Mouse (Mus musculus) MEL (cell line): ENCODE results near the gene Nfix. TPM values are rescaled to one million over a fixed set of nuclear protein-coding genes. Genes with fewer than 3 reads are reported as not detected.

Experiments
- DNase-seq: peaks from one replicate; pipeline ENCODE4 v3.0.0; 2011; ENCODE audit warnings: low read depth, low spot score
- H3K27ac ChIP-seq: 2 replicates; pipeline ENCODE4 v1.5.1; 2012; ENCODE audit warnings: low read depth, mild to moderate bottlenecking, control low read depth, low read length, moderate library complexity; ENCODE audit not compliant: control insufficient read depth
- H3K27me3 ChIP-seq, 2 experiments: fragments of 150-350 bp in 1 of 2; sonication (generic) in 1 of 2; 2 replicates each; pipeline ENCODE4 v1.6.1; 2012; ENCODE audit warnings: low read length in 2 of 2, mild to moderate bottlenecking in 2 of 2, improper control_type of control experiment in 1 of 2, moderate library complexity in 1 of 2; ENCODE audit not compliant: insufficient read depth in 2 of 2, control insufficient read depth in 1 of 2
- H3K36me3 ChIP-seq, 2 experiments: 2 replicates each; pipeline ENCODE4 v1.6.1; 2012 to 2014; ENCODE audit warnings: low read length in 2 of 2, improper control_type of control experiment in 1 of 2, inconsistent platforms in 1 of 2, mild to moderate bottlenecking in 1 of 2; ENCODE audit not compliant: insufficient read depth in 2 of 2, control insufficient read depth in 1 of 2
- H3K4me1 ChIP-seq, 2 experiments: fragments of 150-350 bp in 1 of 2; sonication (generic) in 1 of 2; 2 replicates each; pipeline ENCODE4 v1.6.1; 2012; ENCODE audit warnings: low read length in 2 of 2, improper control_type of control experiment in 1 of 2, mild to moderate bottlenecking in 1 of 2; ENCODE audit not compliant: insufficient read depth in 2 of 2, control insufficient read depth in 1 of 2
- H3K4me3 ChIP-seq, 2 experiments: fragments of 150-350 bp in 1 of 2; sonication (generic) in 1 of 2; 2 replicates each; pipeline ENCODE4 v1.5.1; 2012; ENCODE audit warnings: low read depth in 2 of 2, low read length in 2 of 2, mild to moderate bottlenecking in 2 of 2, moderate library complexity in 2 of 2, control low read depth in 1 of 2, improper control_type of control experiment in 1 of 2; ENCODE audit not compliant: control insufficient read depth in 1 of 2, insufficient read depth in 1 of 2
- H3K79me2 ChIP-seq: 2 replicates; pipeline ENCODE4 v1.6.1; 2012; ENCODE audit warnings: mild to moderate bottlenecking, low read length, moderate library complexity; ENCODE audit not compliant: control insufficient read depth, poor library complexity, insufficient read depth
- H3K9ac ChIP-seq: 2 replicates; pipeline ENCODE4 v1.6.1; 2012; ENCODE audit warnings: low read depth, mild to moderate bottlenecking, control low read depth, low read length, moderate library complexity; ENCODE audit not compliant: control insufficient read depth, poor library complexity, severe bottlenecking
- H3K9me3 ChIP-seq: fragments of 150-350 bp; sonication (generic); replicated peaks from 2 replicates; pipeline ENCODE4 v1.6.1; 2012; ENCODE audit warnings: mild to moderate bottlenecking, low read length, improper control_type of control experiment, moderate library complexity; ENCODE audit not compliant: insufficient read depth
- CHD1 ChIP-seq: IDR thresholded peaks from 2 replicates; pipeline ENCODE4 v1.6.1; 2012; ENCODE audit warnings: low read depth, mild to moderate bottlenecking, inconsistent platforms, low read length, improper control_type of control experiment
- CHD2 ChIP-seq: IDR thresholded peaks from 2 replicates; pipeline ENCODE4 v1.6.1; 2011; ENCODE audit warnings: low read length, improper control_type of control experiment
- CTCF ChIP-seq, 3 experiments: IDR thresholded peaks in 2 of 3; conservative IDR thresholded peaks in 1 of 3; 2 replicates each; pipeline ENCODE4 v1.5.1; 2011 to 2012; ENCODE audit warnings: low read length in 3 of 3, low read depth in 2 of 3, mild to moderate bottlenecking in 2 of 3, improper control_type of control experiment in 1 of 3, inconsistent platforms in 1 of 3, mixed read lengths in 1 of 3, moderate library complexity in 1 of 3; ENCODE audit not compliant: control insufficient read depth in 1 of 3, insufficient read depth in 1 of 3, poor library complexity in 1 of 3, severe bottlenecking in 1 of 3
- E2F4 ChIP-seq: IDR thresholded peaks from 2 replicates; pipeline ENCODE4 v1.6.1; 2011; ENCODE audit warnings: low read depth, low read length, improper control_type of control experiment, borderline replicate concordance
- ELF1 ChIP-seq: IDR thresholded peaks from 2 replicates; pipeline ENCODE4 v1.6.1; 2014; ENCODE audit warnings: low read depth, mild to moderate bottlenecking, inconsistent platforms, low read length, improper control_type of control experiment, moderate library complexity
- EP300 ChIP-seq, 2 experiments: IDR thresholded peaks; 2 replicates each; pipeline ENCODE4 v1.6.1; 2011; ENCODE audit warnings: improper control_type of control experiment in 2 of 2, low read length in 2 of 2, low read depth in 1 of 2, mild to moderate bottlenecking in 1 of 2
- GATA1 ChIP-seq: IDR thresholded peaks from 2 replicates; pipeline ENCODE4 v1.6.1; 2011; ENCODE audit warnings: low read depth, low read length, improper control_type of control experiment
- JUND ChIP-seq: IDR thresholded peaks from 2 replicates; pipeline ENCODE4 v1.6.1; 2011; ENCODE audit warnings: low read depth, mild to moderate bottlenecking, improper control_type of control experiment, low read length
- KAT2A ChIP-seq: conservative IDR thresholded peaks from 2 replicates; pipeline ENCODE4 v1.6.1; 2012; ENCODE audit warnings: low read depth, low read length, improper control_type of control experiment, inconsistent platforms
- MAX ChIP-seq: IDR thresholded peaks from 2 replicates; pipeline ENCODE4 v1.6.1; 2011; ENCODE audit warnings: low read length, improper control_type of control experiment
- MAZ ChIP-seq: IDR thresholded peaks from 2 replicates; pipeline ENCODE4 v1.6.1; 2012; ENCODE audit warnings: low read depth, mild to moderate bottlenecking, inconsistent platforms, low read length, improper control_type of control experiment
- MEF2A ChIP-seq: IDR thresholded peaks from 2 replicates; pipeline ENCODE4 v1.6.1; 2014; ENCODE audit warnings: low read depth, mild to moderate bottlenecking, inconsistent platforms, low read length, improper control_type of control experiment; ENCODE audit not compliant: poor library complexity, insufficient replicate concordance, severe bottlenecking; ENCODE audit errors: extremely low read depth
- MYB ChIP-seq: IDR thresholded peaks from 2 replicates; pipeline ENCODE4 v1.6.1; 2011; ENCODE audit warnings: mild to moderate bottlenecking, low read depth, low read length, improper control_type of control experiment
- MYC ChIP-seq: IDR thresholded peaks from 2 replicates; pipeline ENCODE4 v1.6.1; 2011; ENCODE audit warnings: low read depth, mild to moderate bottlenecking, low read length, improper control_type of control experiment, moderate library complexity
- POLR2AphosphoS5 ChIP-seq: IDR thresholded peaks from 2 replicates; pipeline ENCODE4 v1.6.1; 2012; ENCODE audit warnings: low read depth, borderline replicate concordance, mild to moderate bottlenecking, inconsistent platforms, low read length, moderate library complexity, mixed read lengths
- RAD21 ChIP-seq: IDR thresholded peaks from 2 replicates; pipeline ENCODE4 v1.6.1; 2011; ENCODE audit warnings: mild to moderate bottlenecking, low read depth, low read length, improper control_type of control experiment
- SMC3 ChIP-seq: IDR thresholded peaks from 2 replicates; pipeline ENCODE4 v1.6.1; 2011; ENCODE audit warnings: low read depth, low read length, improper control_type of control experiment
- TAL1 ChIP-seq: IDR thresholded peaks from 2 replicates; pipeline ENCODE4 v1.6.1; 2012; ENCODE audit warnings: mild to moderate bottlenecking, inconsistent platforms, low read length, moderate library complexity, mixed read lengths
- TBP ChIP-seq: IDR thresholded peaks from 2 replicates; pipeline ENCODE4 v1.8.0; 2011; ENCODE audit warnings: low read depth, low read length, improper control_type of control experiment
- TCF12 ChIP-seq: IDR thresholded peaks from 2 replicates; pipeline ENCODE4 v1.6.1; 2014; ENCODE audit warnings: low read depth, mild to moderate bottlenecking, inconsistent platforms, low read length, improper control_type of control experiment, moderate library complexity
- UBTF ChIP-seq: IDR thresholded peaks from 2 replicates; pipeline ENCODE4 v1.6.1; 2012; ENCODE audit warnings: low read depth, mild to moderate bottlenecking, inconsistent platforms, low read length, improper control_type of control experiment, moderate library complexity, borderline replicate concordance; ENCODE audit not compliant: insufficient read depth
- ZC3H11A ChIP-seq: IDR thresholded peaks from 2 replicates; pipeline ENCODE4 v1.6.1; 2012; ENCODE audit warnings: low read depth, mild to moderate bottlenecking, inconsistent platforms, low read length, improper control_type of control experiment
- ZKSCAN1 ChIP-seq: IDR thresholded peaks from 2 replicates; pipeline ENCODE4 v1.6.1; 2012; ENCODE audit warnings: low read depth, mild to moderate bottlenecking, inconsistent platforms, low read length, improper control_type of control experiment, moderate library complexity
- ZMIZ1 ChIP-seq: IDR thresholded peaks from 2 replicates; pipeline ENCODE4 v1.6.1; 2012; ENCODE audit warnings: low read depth, mild to moderate bottlenecking, inconsistent platforms, low read length, improper control_type of control experiment, moderate library complexity
- ZNF384 ChIP-seq: IDR thresholded peaks from 2 replicates; pipeline ENCODE4 v1.6.1; 2012; ENCODE audit warnings: low read depth, mild to moderate bottlenecking, inconsistent platforms, low read length, improper control_type of control experiment
- polyA plus RNA-seq, 2 experiments: library from polyadenylated mRNA; stranded (reverse) in 1 of 2; unstranded in 1 of 2; fragments of >175 nt in 1 of 2; fragments of >200 nt in 1 of 2; gene quantifications; 2 replicates each; pipeline versions ENCODE4 v1.2.1 to v1.2.4; 2012; ENCODE audit warnings: low replicate concordance in 2 of 2, low read depth in 1 of 2; ENCODE audit not compliant: insufficient read length in 2 of 2, insufficient read depth in 1 of 2, missing spikeins in 1 of 2
- total RNA-seq: library from RNA; depleted of rRNA; stranded (reverse); fragments of 300-350 nt; gene quantifications from 2 replicates; pipeline ENCODE4 v1.2.3, GENCODE M21; 2012

The Nfix gene
- total and polyA plus RNA-seq, 3 experiments = 14.4 to 29.1 TPM; not detected in 1

- Histone ChIP-seq H3K9me3 (no peaks in the 10 kb centered on the region), H3K4me1 (no peaks in the 10 kb centered on the region)
- TF ChIP-seq MAX (no peak), MEF2A (no peak), POLR2AphosphoS5 (no peak), ELF1 (no peak), ZC3H11A (no peak), ZNF384 (no peak), ZMIZ1 (no peak), ZKSCAN1 (no peak)
- TF ChIP-seq, all 39 proteins: peak for 0
- Histone ChIP-seq H3K27me3 (no peaks in the 10 kb centered on the region), H3K79me2 (no peaks in the 10 kb centered on the region), H3K4me3 (no peak overlapping the region), H3K27ac (no peak overlapping the region), H3K9ac (no peak overlapping the region), H3K36me3 (no peaks in the 10 kb centered on the region; a peak in 1 of 4 replicates)
- no peak for DNase-seq
Measured at GRCm38 (mm10) chr8:84738266-84738665, 61.9 kb downstream of the Nfix start.

- Histone ChIP-seq H3K27me3 (no peaks in the 10 kb centered on the region), H3K4me3 (no peak overlapping the region), H3K79me2 (no peaks in the 10 kb centered on the region), H3K36me3 (peaks cover 0 to 1% of the 10 kb centered on the region in 2 experiments; a peak in 2 of 4 replicates), H3K9ac (no peak overlapping the region), H3K27ac (no peak overlapping the region), H3K9me3 (no peaks in the 10 kb centered on the region), H3K4me1 (peaks cover 0 to 2% of the 10 kb centered on the region in 2 experiments; a peak in 3 of 4 replicates)
- peak; percentile 29 for TF ChIP-seq RAD21
- TF ChIP-seq ZC3H11A = peak; percentile 15; the same call in 1 of the 2 replicates
- TF ChIP-seq CHD2 = no peak
- no peak for TF ChIP-seq TAL1
- TF ChIP-seq CTCF (IDR thresholded peaks at IDR 0.05 in 2 of 3, conservative IDR thresholded peaks at IDR 0.05 in 1 of 3; ENCODE audit: control insufficient read depth in 1 of 3, insufficient read depth in 1 of 3, low read depth in 2 of 3, low read length in 3 of 3, poor library complexity in 1 of 3, severe bottlenecking in 1 of 3) = peak; percentile 48 to 92 (median 82)
- no peak for TF ChIP-seq KAT2A
- no peak for TF ChIP-seq ZKSCAN1
- peak; percentile 45 for TF ChIP-seq SMC3
- peak; percentile 46 for DNase-seq
Measured at GRCm38 (mm10) chr8:84737608-84738007, 62.5 kb downstream of the Nfix start.

- no peak overlapping the region for H3K27ac ChIP-seq
- no peak overlapping the region for H3K4me3 ChIP-seq
- no peaks in the 10 kb centered on the region for H3K27me3 ChIP-seq
- TF ChIP-seq POLR2AphosphoS5 = no peak
- no peak for TF ChIP-seq JUND
- TF ChIP-seq SMC3 = no peak
- TF ChIP-seq GATA1 = no peak
- TF ChIP-seq TAL1 = no peak
- TF ChIP-seq MAZ = no peak
- no peak for TF ChIP-seq ZNF384
- TF ChIP-seq TCF12 = no peak
- TF ChIP-seq MYB = no peak
- no peak for TF ChIP-seq UBTF
- no peak for TF ChIP-seq TBP
- TF ChIP-seq MEF2A = no peak
- no peak for TF ChIP-seq EP300 (IDR thresholded peaks at IDR 0.05; ENCODE audit: low read depth in 1 of 2, low read length in 2 of 2)
- no peak for TF ChIP-seq CTCF (IDR thresholded peaks at IDR 0.05 in 2 of 3, conservative IDR thresholded peaks at IDR 0.05 in 1 of 3; ENCODE audit: control insufficient read depth in 1 of 3, insufficient read depth in 1 of 3, low read depth in 2 of 3, low read length in 3 of 3, poor library complexity in 1 of 3, severe bottlenecking in 1 of 3)
- no peak for TF ChIP-seq ZMIZ1
- no peak for TF ChIP-seq E2F4
- no peak for TF ChIP-seq CHD1
- no peak for TF ChIP-seq MYC
- H3K36me3 ChIP-seq = peaks cover 0 to 8% of the 10 kb centered on the region in 2 experiments; a peak in 3 of 4 replicates
- no peak for DNase-seq
- H3K9ac ChIP-seq = no peak overlapping the region
- peaks cover 9 to 13% of the 10 kb centered on the region in 2 experiments for H3K4me1 ChIP-seq
- no peaks in the 10 kb centered on the region for H3K9me3 ChIP-seq
- no peaks in the 10 kb centered on the region for H3K79me2 ChIP-seq
Measured at GRCm38 (mm10) chr8:84736521-84736920, 63.6 kb downstream of the Nfix start.
